In genomic region chr7:56114148-56114547, GRCm38 (mm10) we compare ENCODE assay signal across 15 mouse cellular contexts.
DNase-seq lines count a peak whose midpoint lies in the region; TF ChIP-seq lines count a peak whose summit lies in the region.
"Had no signal": no experiment of that assay in that cellular context is flagged by ENCODE, and none has a peak within 500 bp of the region (broad histone marks: within the 10 kb centered on the region; RNA-seq: fewer than 3 reads in every experiment).

No protein-coding gene starts in this region.

- peak; percentile 18 to 19 for DNase-seq in kidney, adult 8-10 months
- DNase-seq in kidney, adult 18-20 months: no peak
- DNase-seq in 3134 (ENCODE audit: extremely low read depth, insufficient read length, low spot score) (peak; percentile 65), ES-E14 (ENCODE audit: low read depth, low spot score) (no peak)
- DNase-seq in adrenal gland, postnatal 25 days: peak; percentile 26
- no peak for DNase-seq in embryo, embryonic 11 days
- no peak for DNase-seq in neural tube, embryonic 10.5 days (ENCODE audit: extremely low spot score, low spot score)
- DNase-seq: cerebellum, adult 11-12 months; gastrocnemius, postnatal 14 days; right cerebral cortex, adult 18-20 months; thymus, postnatal 4 days had no signal

- H3K4me1 ChIP-seq in ES-E14 (ENCODE audit: control insufficient read depth in 2 of 2, insufficient read depth in 2 of 2, low read length in 2 of 2, poor library complexity in 1 of 2): no peaks in the 10 kb centered on the region; a peak in 1 of 4 replicates
- H3K4me1 ChIP-seq: forebrain, embryonic 10.5 days; limb, embryonic 13.5 days; midbrain, embryonic 12.5 days; neural tube, embryonic 12.5 days had no signal

- no peak overlapping the region for H3K27ac ChIP-seq in ES-E14 (ENCODE audit: insufficient read depth, low read depth, low read length, poor library complexity, severe bottlenecking)
- H3K27ac ChIP-seq: forebrain, embryonic 10.5 days; limb, embryonic 13.5 days; midbrain, embryonic 12.5 days; neural tube, embryonic 12.5 days had no signal

- no peak overlapping the region for H3K4me3 ChIP-seq in ES-E14 (ENCODE audit: insufficient read depth in 1 of 2, low read depth in 1 of 2, low read length in 2 of 2, poor library complexity in 1 of 2, severe bottlenecking in 1 of 2)
- H3K4me3 ChIP-seq: forebrain, embryonic 10.5 days; limb, embryonic 13.5 days; midbrain, embryonic 12.5 days; neural tube, embryonic 12.5 days had no signal

- no peak overlapping the region for H3K9ac ChIP-seq in ES-E14 (ENCODE audit: insufficient read depth, low read depth, low read length, poor library complexity, severe bottlenecking)
- H3K9ac ChIP-seq: limb, embryonic 13.5 days; midbrain, embryonic 12.5 days; neural tube, embryonic 12.5 days had no signal

- in situ Hi-C loops in ES-E14 (cut with MboI; ENCODE audit: low sequenced_read_pairs in 2 of 2, unreplicated experiment in 2 of 2): no loop called here

- peaks cover 2% of the 10 kb centered on the region; the same call in 1 of the 2 replicates for H3K36me3 ChIP-seq in ES-E14 (ENCODE audit: control insufficient read depth, insufficient read depth, low read length, poor library complexity, severe bottlenecking)

- no peaks in the 10 kb centered on the region for H3K9me3 ChIP-seq in ES-E14 (ENCODE audit: control insufficient read depth, insufficient read depth, low read depth, low read length)
- H3K9me3 ChIP-seq: forebrain, embryonic 10.5 days; limb, embryonic 13.5 days; midbrain, embryonic 12.5 days; neural tube, embryonic 12.5 days had no signal

TF ChIP-seq in ES-E14, 5 proteins besides CTCF, POLR2A, EP300 and RAD21:
- TF ChIP-seq CHD2 (IDR thresholded peaks at IDR 0.05; ENCODE audit: low read depth, low read length) (no peak), MAFK (IDR thresholded peaks at IDR 0.05; ENCODE audit: insufficient read depth, low read depth, low read length) (peak; percentile 72; the same call in 1 of the 2 replicates)

Comparison
In these comparisons a context has a peak if more than half of its experiments do, and no peak if none do; other contexts are left out.
1. DNase-seq: peak in kidney, adult 8-10 months (2 of 2), 3134 (single experiment) and adrenal gland, postnatal 25 days (single experiment); none in kidney, adult 18-20 months (single experiment), ES-E14 (single experiment), embryo, embryonic 11 days (single experiment) and neural tube, embryonic 10.5 days (single experiment).